Mouse (Mus musculus): ENCODE measurements at regions not wholly inside any gene's neighbourhood (a gene's known extent, or its start where the extent isn't known, plus 50 kb on each side); places are given as distances from the start of the nearest gene placed in this dataset.

DNA sequence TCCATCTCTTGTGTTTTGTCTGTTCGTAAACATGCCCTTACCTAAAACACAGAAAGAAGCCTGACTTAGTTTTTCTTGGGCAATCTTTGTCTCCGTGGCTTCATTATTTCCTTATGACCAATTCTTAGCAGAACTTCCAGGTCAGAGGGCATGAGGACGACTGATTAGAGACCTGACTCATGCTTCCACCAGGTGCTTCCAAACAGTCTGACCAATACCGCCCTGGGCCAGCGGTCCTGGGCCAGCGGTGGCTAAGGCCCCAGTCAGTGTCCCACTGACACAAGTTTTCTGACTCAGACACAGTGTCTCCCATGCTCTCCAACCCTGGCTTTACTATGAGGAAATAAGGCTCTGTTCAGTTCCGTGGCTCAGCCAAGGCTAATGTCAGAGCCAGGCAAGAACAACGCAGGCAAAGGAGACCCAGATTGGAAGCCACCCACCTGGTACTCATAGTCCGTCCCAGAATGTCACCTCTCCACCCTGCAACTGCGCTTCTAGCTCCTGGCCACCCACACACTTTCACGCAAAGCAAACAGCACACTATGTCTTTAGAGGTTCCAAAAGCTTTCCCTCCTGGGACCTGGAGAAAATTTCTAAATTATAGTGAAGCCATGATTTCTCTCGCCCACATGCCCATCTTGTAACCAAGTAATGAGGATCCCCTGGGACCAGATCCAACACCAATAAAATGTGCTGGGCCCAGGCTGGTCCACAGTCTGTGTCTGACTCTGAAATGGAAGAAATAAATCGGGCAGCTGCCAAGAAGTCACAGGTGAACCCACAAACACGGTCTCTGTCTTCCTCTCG lies 56.6 kb upstream of the Erg start:
- no peak for TF ChIP-seq POLR2A (IDR thresholded peaks at IDR 0.05; ENCODE audit: borderline replicate concordance, low read depth, low read length)
- no peak for TF ChIP-seq CTCF (IDR thresholded peaks at IDR 0.05; ENCODE audit: low read depth, low read length)
